Mouse (Mus musculus) lung, adult 2 months (tissue): Measurements from ENCODE around the gene Cacng7.

Experiments
- CTCF ChIP-seq: fragments of 200-500 bp; IDR thresholded peaks from 2 replicates; pipeline ENCODE4 v1.5.1; 2011; ENCODE audit warnings: mild to moderate bottlenecking, low read length, control low read depth; ENCODE audit not compliant: insufficient read depth
- POLR2A ChIP-seq: fragments of 200-500 bp; IDR thresholded peaks from 2 replicates; pipeline ENCODE4 v1.6.1; 2011; ENCODE audit warnings: low read depth, mild to moderate bottlenecking, control low read depth, low read length, borderline replicate concordance; ENCODE audit errors: extremely low read depth

DNA sequence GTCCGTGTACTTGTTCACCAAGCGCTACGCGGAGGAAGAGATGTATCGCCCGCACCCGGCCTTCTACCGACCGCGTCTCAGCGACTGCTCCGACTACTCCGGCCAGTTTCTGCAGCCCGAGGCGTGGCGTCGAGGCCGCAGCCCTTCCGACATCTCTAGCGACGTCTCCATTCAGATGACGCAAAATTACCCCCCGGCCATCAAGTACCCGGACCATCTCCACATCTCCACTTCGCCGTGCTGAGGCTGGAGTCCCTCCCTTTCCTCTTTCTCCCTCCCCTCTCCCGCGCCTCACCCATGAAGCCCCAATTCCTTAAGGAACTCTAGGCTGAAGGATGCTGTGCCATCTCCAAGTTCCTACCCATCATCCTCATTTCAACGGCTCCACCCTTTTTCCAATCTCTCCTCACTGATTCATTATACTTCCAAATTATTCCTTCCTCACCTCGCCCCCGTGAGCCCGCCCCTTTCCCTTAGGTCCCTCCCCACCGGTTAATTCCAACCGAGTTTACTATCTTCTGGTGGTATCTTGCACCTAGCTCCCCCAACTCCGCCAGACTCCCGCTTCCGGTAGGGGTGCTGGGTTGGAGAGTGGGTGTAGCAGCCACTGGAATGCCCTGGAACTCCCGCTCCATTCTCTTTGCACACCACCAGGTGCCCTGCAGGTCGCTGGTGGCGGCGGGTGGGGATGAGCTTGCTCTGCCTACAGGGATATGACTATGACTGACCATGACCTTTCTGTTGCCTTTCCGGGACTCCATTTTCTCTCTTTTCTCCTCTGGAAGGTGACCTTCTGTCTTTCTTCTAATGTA lies 34.2 kb downstream of the Cacng7 start:
- TF ChIP-seq POLR2A (no peak), CTCF (no peak)
